Comparison of ENCODE assay signal across 15 mouse cellular contexts in the genomic region with DNA sequence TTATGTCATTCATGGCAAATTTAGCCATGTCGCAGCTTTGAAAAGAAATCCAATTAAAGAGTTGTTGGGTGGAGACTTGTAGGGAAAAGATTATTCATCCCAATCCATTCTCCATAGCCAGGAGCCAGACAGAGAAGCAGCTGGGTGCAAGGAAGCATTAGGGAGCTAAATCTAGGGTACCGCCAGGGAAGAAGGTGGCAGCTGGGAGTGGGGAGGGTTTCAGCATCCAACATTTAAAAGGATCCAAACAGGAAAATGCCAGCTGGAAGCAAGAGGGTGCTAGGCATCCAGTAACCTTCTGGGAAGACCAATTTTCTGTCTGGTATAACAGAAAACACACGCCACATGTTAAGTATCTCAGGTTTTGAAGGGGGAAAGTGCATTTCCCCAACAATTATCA.
DNase-seq lines count a peak whose midpoint lies in the region; ATAC-seq and TF ChIP-seq lines count a peak whose summit lies in the region.
"Had no signal": no experiment of that assay in that cellular context is flagged by ENCODE, and none has a peak within 500 bp of the region (broad histone marks: within the 10 kb centered on the region; RNA-seq: fewer than 3 reads in every experiment).

No protein-coding gene starts in this region.

- H3K4me2 ChIP-seq in forebrain, embryonic 15.5 days (replicated peaks) = no peak overlapping the region
- no peak overlapping the region for H3K4me2 ChIP-seq in forebrain, embryonic 12.5 days
- H3K4me2 ChIP-seq in midbrain, postnatal 0 days (ENCODE audit: low read depth, low read length, poor library complexity, severe bottlenecking) = no peak overlapping the region
- no peak overlapping the region for H3K4me2 ChIP-seq in forebrain, postnatal 0 days (ENCODE audit: low read depth)
- H3K4me2 ChIP-seq: lung, embryonic 14.5 days had no signal

- 29% methylated on average over 3 of the region's 3 CpGs for WGBS in forebrain, embryonic 15.5 days
- 42% methylated on average over 3 of the region's 3 CpGs for WGBS in forebrain, embryonic 12.5 days
- 44% methylated on average over 3 of the region's 3 CpGs for WGBS in midbrain, postnatal 0 days
- 53% methylated on average over 3 of the region's 3 CpGs for WGBS in midbrain, embryonic 10.5 days
- 31% methylated on average over 3 of the region's 3 CpGs for whole genome bisulfite sequencing in forebrain, postnatal 0 days

- peak; percentile 89 for ATAC-seq in forebrain, embryonic 15.5 days (replicated peaks)
- ATAC-seq in forebrain, embryonic 12.5 days (ENCODE audit: low FRiP score) = no peak
- no peak for ATAC-seq in midbrain, postnatal 0 days (ENCODE audit: low FRiP score)
- ATAC-seq in forebrain, postnatal 0 days = peak; percentile 93

- H3K9me3 ChIP-seq in forebrain, embryonic 15.5 days = no peaks in the 10 kb centered on the region
- no peaks in the 10 kb centered on the region for H3K9me3 ChIP-seq in forebrain, embryonic 12.5 days
- H3K9me3 ChIP-seq in midbrain, postnatal 0 days (ENCODE audit: low read length) = no peaks in the 10 kb centered on the region
- H3K9me3 ChIP-seq in midbrain, embryonic 10.5 days (replicated peaks) = no peaks in the 10 kb centered on the region
- H3K9me3 ChIP-seq in forebrain, postnatal 0 days (ENCODE audit: low read length) = no peaks in the 10 kb centered on the region
- H3K9me3 ChIP-seq: G1E had no signal

- peak overlapping the region; percentile 71 for H3K27ac ChIP-seq in forebrain, embryonic 15.5 days (replicated peaks)
- H3K27ac ChIP-seq in forebrain, embryonic 12.5 days = no peak overlapping the region
- H3K27ac ChIP-seq in midbrain, postnatal 0 days (ENCODE audit: low read depth, low read length) = no peak overlapping the region
- no peak overlapping the region for H3K27ac ChIP-seq in midbrain, embryonic 10.5 days (replicated peaks)
- H3K27ac ChIP-seq in forebrain, postnatal 0 days (ENCODE audit: low read depth, low read length) = no peak overlapping the region
- H3K27ac ChIP-seq: gastrocnemius, adult 2 months; kidney, postnatal 0 days had no signal

- no peaks in the 10 kb centered on the region for H3K27me3 ChIP-seq in forebrain, embryonic 15.5 days
- no peaks in the 10 kb centered on the region for H3K27me3 ChIP-seq in forebrain, embryonic 12.5 days
- no peaks in the 10 kb centered on the region for H3K27me3 ChIP-seq in midbrain, postnatal 0 days (ENCODE audit: insufficient read depth, low read length)
- H3K27me3 ChIP-seq in midbrain, embryonic 10.5 days (ENCODE audit: low read depth, poor library complexity, severe bottlenecking) = no peaks in the 10 kb centered on the region
- no peaks in the 10 kb centered on the region for H3K27me3 ChIP-seq in forebrain, postnatal 0 days (ENCODE audit: insufficient read depth, low read length)

- TF ChIP-seq CTCF in midbrain, postnatal 0 days (IDR thresholded peaks at IDR 0.05) = no peak
- TF ChIP-seq CTCF in forebrain, postnatal 0 days (IDR thresholded peaks at IDR 0.05; ENCODE audit: low read depth) = peak; percentile 20; the same call in 1 of the 2 replicates

- H3K4me1 ChIP-seq in forebrain, embryonic 15.5 days = peaks cover 8% of the 10 kb centered on the region
- H3K4me1 ChIP-seq in forebrain, embryonic 12.5 days = peaks cover 4% of the 10 kb centered on the region
- H3K4me1 ChIP-seq in midbrain, postnatal 0 days (ENCODE audit: insufficient read depth, low read length) = no peaks in the 10 kb centered on the region
- H3K4me1 ChIP-seq in midbrain, embryonic 10.5 days = peaks cover 19% of the 10 kb centered on the region
- H3K4me1 ChIP-seq in forebrain, postnatal 0 days (ENCODE audit: insufficient read depth) = no peaks in the 10 kb centered on the region

- H3K9ac ChIP-seq in forebrain, embryonic 15.5 days (replicated peaks) = no peak overlapping the region
- H3K9ac ChIP-seq in forebrain, embryonic 12.5 days = no peak overlapping the region
- no peak overlapping the region for H3K9ac ChIP-seq in midbrain, postnatal 0 days (replicated peaks; ENCODE audit: low read length, poor library complexity, severe bottlenecking)
- no peak overlapping the region for H3K9ac ChIP-seq in forebrain, postnatal 0 days
- H3K9ac ChIP-seq: lung, embryonic 14.5 days had no signal

- peak; percentile 44 for DNase-seq in midbrain, postnatal 0 days (ENCODE audit: low spot score)
- no peak for DNase-seq in midbrain, embryonic 10.5 days (ENCODE audit: low spot score)
- peak; percentile 72 for DNase-seq in forebrain, postnatal 0 days
- DNase-seq in layer of hippocampus, postnatal 36 days = peak; percentile 19 to 25
- no peak for DNase-seq in natural killer cell, adult 2 months (ENCODE audit: low spot score in 2 of 2)
- no peak for DNase-seq in spleen, adult 12 weeks (ENCODE audit: low spot score)
- DNase-seq: adrenal gland, postnatal 10 days; gastrocnemius, adult 2 months; heart, adult 18-20 months; heart, postnatal 10 days; lung, embryonic 14.5 days had no signal

- H3K36me3 ChIP-seq in forebrain, embryonic 15.5 days = no peaks in the 10 kb centered on the region
- no peaks in the 10 kb centered on the region for H3K36me3 ChIP-seq in forebrain, embryonic 12.5 days (replicated peaks)
- no peaks in the 10 kb centered on the region for H3K36me3 ChIP-seq in midbrain, postnatal 0 days (ENCODE audit: insufficient read depth, low read length)
- no peaks in the 10 kb centered on the region for H3K36me3 ChIP-seq in midbrain, embryonic 10.5 days
- no peaks in the 10 kb centered on the region for H3K36me3 ChIP-seq in forebrain, postnatal 0 days (ENCODE audit: insufficient read depth)
- H3K36me3 ChIP-seq: G1E had no signal

- H3K4me3 ChIP-seq in forebrain, embryonic 15.5 days = no peak overlapping the region
- H3K4me3 ChIP-seq in forebrain, embryonic 12.5 days (replicated peaks) = no peak overlapping the region
- no peak overlapping the region for H3K4me3 ChIP-seq in midbrain, postnatal 0 days (ENCODE audit: low read depth, low read length)
- no peak overlapping the region for H3K4me3 ChIP-seq in midbrain, embryonic 10.5 days
- H3K4me3 ChIP-seq in forebrain, postnatal 0 days (ENCODE audit: low read depth, low read length) = no peak overlapping the region
- H3K4me3 ChIP-seq: gastrocnemius, adult 2 months had no signal

Comparison
In these comparisons a context has a peak if more than half of its experiments do, and no peak if none do; other contexts are left out.
1. ATAC-seq: peak in forebrain, embryonic 15.5 days (single experiment) and forebrain, postnatal 0 days (single experiment); none in forebrain, embryonic 12.5 days (single experiment) and midbrain, postnatal 0 days (single experiment).
2. DNase-seq: peak in midbrain, postnatal 0 days (single experiment), forebrain, postnatal 0 days (single experiment) and layer of hippocampus, postnatal 36 days (2 of 2); none in midbrain, embryonic 10.5 days (single experiment), natural killer cell, adult 2 months (0 of 2) and spleen, adult 12 weeks (single experiment).